8 mouse cellular contexts compared by ENCODE assay signal in the genomic region with DNA sequence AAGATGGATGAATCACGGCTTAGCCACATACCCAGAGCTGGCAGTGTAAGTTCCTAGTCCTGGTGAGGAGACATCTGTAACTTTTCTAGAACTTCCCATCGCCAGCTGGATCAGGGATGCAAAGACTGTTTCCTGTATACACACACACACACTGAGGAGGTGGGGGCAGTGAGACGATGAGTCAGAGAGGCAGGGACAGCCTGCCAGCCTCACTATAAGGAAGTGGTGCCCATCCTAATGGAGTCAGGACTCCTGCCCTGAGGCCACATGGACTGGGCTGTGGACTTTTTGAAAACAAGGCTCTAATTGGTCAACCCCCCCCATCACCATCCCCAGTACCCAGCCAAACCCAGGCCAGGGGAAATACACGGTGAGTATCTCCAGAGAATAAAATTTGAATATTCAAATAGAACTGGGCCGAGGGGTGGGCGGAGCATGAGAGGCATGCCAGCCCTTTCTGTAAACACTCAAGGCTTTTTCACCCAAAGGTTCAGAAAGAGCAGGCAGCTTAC.
DNase-seq lines count a peak whose midpoint lies in the region; ATAC-seq and TF ChIP-seq lines count a peak whose summit lies in the region.

No protein-coding gene starts in this region.

- no peaks in the 10 kb centered on the region for H3K27me3 ChIP-seq in embryonic facial prominence, embryonic 12.5 days
- H3K27me3 ChIP-seq in intestine, embryonic 16.5 days (replicated peaks; ENCODE audit: control insufficient read depth, insufficient read depth, low read length) = no peaks in the 10 kb centered on the region

- H3K4me2 ChIP-seq in embryonic facial prominence, embryonic 12.5 days (replicated peaks) = no peak overlapping the region
- no peak overlapping the region for H3K4me2 ChIP-seq in intestine, embryonic 16.5 days (ENCODE audit: low read depth, low read length)

- H3K27ac ChIP-seq in embryonic facial prominence, embryonic 12.5 days = 0 out of 2 replicates have a peak overlapping the region, but pooled peaks have one; percentile 58
- H3K27ac ChIP-seq in intestine, embryonic 16.5 days (ENCODE audit: low read length) = no peak overlapping the region
- no peak overlapping the region for H3K27ac ChIP-seq in gastrocnemius, adult 2 months

- intact Hi-C loops in gastrocnemius, adult 2 months (cut with DNase I) = no loop called here

- TF ChIP-seq CTCF in gastrocnemius, adult 2 months (IDR thresholded peaks at IDR 0.05) = no peak

- 35% methylated on average over 6 of the region's 6 CpGs for WGBS in embryonic facial prominence, embryonic 12.5 days
- WGBS in intestine, embryonic 16.5 days = 33% methylated on average over 6 of the region's 6 CpGs

- ATAC-seq in frontal cortex, adult (ENCODE audit: low TSS enrichment) = peak; percentile 93
- 0 out of 2 replicates have a peak, but pooled peaks have one; percentile 24 for ATAC-seq in embryonic facial prominence, embryonic 12.5 days (ENCODE audit: insufficient number of reproducible peaks, insufficient read depth, low FRiP score, low TSS enrichment)
- peak; percentile 80 for ATAC-seq in intestine, embryonic 16.5 days
- ATAC-seq in megakaryocyte-erythroid progenitor cell, adult 5-6 weeks (replicated peaks; ENCODE audit: low FRiP score, low TSS enrichment, poor library complexity, severe bottlenecking) = 0 out of 2 replicates have a peak, but pooled peaks have one; percentile 37

- H3K9me3 ChIP-seq in embryonic facial prominence, embryonic 12.5 days = no peaks in the 10 kb centered on the region
- no peaks in the 10 kb centered on the region for H3K9me3 ChIP-seq in intestine, embryonic 16.5 days (ENCODE audit: control insufficient read depth, low read length)

- no peaks in the 10 kb centered on the region for H3K36me3 ChIP-seq in embryonic facial prominence, embryonic 12.5 days
- no peaks in the 10 kb centered on the region for H3K36me3 ChIP-seq in intestine, embryonic 16.5 days (ENCODE audit: control insufficient read depth, insufficient read depth, low read length)

- peaks cover 25% of the 10 kb centered on the region for H3K4me1 ChIP-seq in embryonic facial prominence, embryonic 12.5 days
- H3K4me1 ChIP-seq in intestine, embryonic 16.5 days (ENCODE audit: control insufficient read depth, insufficient read depth, low read length) = peaks cover 10% of the 10 kb centered on the region

- DNase-seq in frontal cortex, postnatal 25 days (ENCODE audit: low spot score in 2 of 2) = no peak
- DNase-seq in 3T3-L1 (ENCODE audit: low read depth, low spot score) = peak; percentile 97
- no peak for DNase-seq in thymus, postnatal 10 days (ENCODE audit: low spot score in 2 of 2)
- no peak for DNase-seq in gastrocnemius, adult 2 months

- H3K9ac ChIP-seq in embryonic facial prominence, embryonic 12.5 days = no peak overlapping the region
- no peak overlapping the region for H3K9ac ChIP-seq in intestine, embryonic 16.5 days (ENCODE audit: low read depth, low read length)

- no peak overlapping the region for H3K4me3 ChIP-seq in embryonic facial prominence, embryonic 12.5 days
- H3K4me3 ChIP-seq in intestine, embryonic 16.5 days (ENCODE audit: low read length) = no peak overlapping the region
- no peak overlapping the region for H3K4me3 ChIP-seq in gastrocnemius, adult 2 months

Comparison
In these comparisons a context has a peak if more than half of its experiments do, and no peak if none do; other contexts are left out.
1. ATAC-seq: peak in every context shown above with its lines; median percentile 93 in frontal cortex, adult; 80 in intestine, embryonic 16.5 days; 37 in megakaryocyte-erythroid progenitor cell, adult 5-6 weeks; 24 in embryonic facial prominence, embryonic 12.5 days.